Mouse (Mus musculus) layer of hippocampus, postnatal 25 days (tissue): ENCODE measurements around the gene Ssbp3. TPM values are rescaled to one million over a fixed set of nuclear protein-coding genes. Genes with fewer than 3 reads are reported as not detected.
A peak's percentile ranks its signal among the peaks of the same experiment; 100 is the strongest.

ENCODE experiments used
- DNase-seq, 2 experiments: peaks; one replicate each; pipeline ENCODE4 v3.0.0; 2022; ENCODE audit warnings: mixed read lengths in 2 of 2, low spot score in 1 of 2; ENCODE audit errors: extremely low spot score in 1 of 2
- total RNA-seq, 2 experiments: library from RNA; stranded (reverse); gene quantifications; 2 replicates each; pipeline ENCODE4 v1.2.3; 2021

Ssbp3 gene
- 100 to 1,000 TPM; 147 to 150 TPM for total RNA-seq

GRCm38 (mm10) chr4:106910201-106911172 lies at the start of gene Ssbp3:
Gene Ssbp3, plus strand, starts transcription at chr4:106910701.
- peak; percentile 49 to 52 for DNase-seq

DNA sequence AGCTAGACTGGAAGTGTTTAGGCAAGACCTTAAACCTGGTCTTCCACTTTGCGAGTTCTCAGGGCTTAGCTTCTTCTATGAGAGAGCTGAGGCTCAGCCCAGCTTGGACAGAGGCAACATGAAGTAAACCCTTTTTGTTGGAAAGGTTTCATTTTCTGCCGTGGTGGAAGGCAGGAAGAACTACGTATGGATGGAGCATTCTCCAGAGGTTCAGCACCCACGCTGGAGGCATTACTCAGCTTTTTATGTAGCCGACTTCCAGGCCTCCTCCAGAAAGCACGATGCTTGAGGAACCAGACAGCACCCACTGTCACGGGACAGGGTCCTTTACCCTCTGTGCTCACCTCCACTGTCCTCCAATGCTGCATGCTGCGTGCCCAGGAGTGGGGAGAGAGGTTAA lies 48.6 kb upstream of the Ssbp3 start:
- no peak for DNase-seq

- DNase-seq = no peak
Measured at GRCm38 (mm10) chr4:106862317-106862716, 48.2 kb upstream of the Ssbp3 start.

GRCm38 (mm10) chr4:106862767-106863370 lies 47.6 kb upstream of the Ssbp3 start:
- DNase-seq = no peak

DNA sequence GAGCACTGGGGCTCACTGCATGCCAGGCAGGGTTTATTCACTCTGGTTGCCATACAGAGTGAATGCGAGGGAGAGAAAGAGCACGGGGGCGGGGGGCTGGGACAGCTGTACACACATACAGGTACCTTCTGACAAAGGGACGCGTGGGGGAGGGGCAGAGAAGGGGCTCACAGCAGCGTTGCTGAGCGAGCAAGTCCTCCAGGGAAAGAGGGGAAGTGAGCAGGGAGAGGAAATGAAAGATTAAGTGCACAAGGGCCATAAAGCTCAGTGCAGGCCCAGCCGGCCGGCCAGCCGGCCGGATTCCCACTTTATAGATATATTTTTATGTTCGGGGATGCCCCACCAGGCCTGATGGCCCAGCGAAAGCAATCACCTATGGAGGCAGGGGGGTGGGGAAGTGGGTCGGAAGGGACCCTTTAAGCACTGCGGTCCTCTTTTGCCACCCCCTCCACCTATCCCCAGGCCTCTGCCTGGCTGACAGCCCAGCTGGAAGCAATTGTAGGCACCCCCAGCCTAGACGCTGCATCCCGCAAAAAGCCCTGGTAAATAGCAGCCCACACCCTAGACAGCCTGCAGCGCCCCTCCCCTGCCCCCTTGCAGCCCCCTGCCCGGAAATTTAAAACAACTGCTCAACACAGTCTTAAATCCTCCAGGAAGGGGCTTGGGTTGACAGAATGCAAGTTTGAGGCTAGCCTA lies 44.9 kb upstream of the Ssbp3 start:
- DNase-seq = no peak

DNA sequence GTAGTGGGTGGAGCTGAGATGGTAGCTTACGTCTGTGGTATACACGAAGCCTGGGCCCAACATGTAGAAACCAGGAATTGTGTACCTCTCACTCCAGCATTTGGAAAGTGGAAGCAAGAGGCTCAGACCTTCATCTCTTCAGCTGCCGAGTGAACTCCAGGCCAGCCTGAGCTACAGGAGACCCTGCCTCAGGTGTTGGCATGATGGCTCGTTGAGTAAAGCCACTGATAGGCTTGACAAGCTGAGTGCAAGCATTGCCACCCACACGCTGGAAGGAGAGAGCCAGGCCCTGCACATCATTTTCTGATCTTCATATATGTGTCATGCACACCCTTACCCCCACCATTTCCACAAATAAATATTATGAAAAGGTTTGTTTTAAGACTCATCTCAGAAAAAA lies 44.1 kb upstream of the Ssbp3 start:
- no peak for DNase-seq

- peak; percentile 31 to 55 for DNase-seq
Measured at GRCm38 (mm10) chr4:106866845-106867244, 43.7 kb upstream of the Ssbp3 start.

DNA sequence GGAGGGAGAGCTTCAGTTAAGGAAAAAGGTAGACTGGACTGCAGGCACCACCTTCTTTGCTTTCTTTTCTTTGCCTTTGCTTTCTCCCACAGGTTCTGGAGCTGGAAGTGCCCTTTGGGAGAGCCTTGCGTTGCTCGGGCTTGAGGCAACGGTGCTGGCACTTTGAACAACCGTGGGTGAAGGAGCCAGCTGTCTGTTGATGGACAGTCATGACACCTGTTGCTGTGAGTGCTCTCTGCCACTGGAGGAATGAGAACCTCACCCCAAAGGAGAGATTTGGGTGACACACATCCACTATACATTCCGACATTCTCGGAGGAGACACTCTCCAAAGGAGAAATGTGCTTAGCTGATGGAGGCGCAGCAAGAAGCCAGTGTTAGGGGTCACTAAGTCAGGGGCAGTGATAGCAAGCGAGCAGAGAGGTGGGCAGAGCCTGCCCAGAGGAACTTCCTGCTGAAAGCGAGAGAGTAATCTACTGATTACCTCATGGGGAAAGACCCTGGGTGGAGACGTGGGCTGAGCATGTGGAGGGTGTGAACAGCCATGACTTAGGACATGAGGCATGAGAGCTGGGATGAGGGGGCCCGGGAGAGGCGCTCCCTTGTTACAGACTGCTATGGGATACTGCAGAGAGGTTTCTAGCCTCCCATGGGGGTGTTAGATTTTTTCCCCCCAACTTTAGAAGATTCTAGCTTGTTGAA lies 41.6 kb upstream of the Ssbp3 start:
- no peak for DNase-seq

DNA sequence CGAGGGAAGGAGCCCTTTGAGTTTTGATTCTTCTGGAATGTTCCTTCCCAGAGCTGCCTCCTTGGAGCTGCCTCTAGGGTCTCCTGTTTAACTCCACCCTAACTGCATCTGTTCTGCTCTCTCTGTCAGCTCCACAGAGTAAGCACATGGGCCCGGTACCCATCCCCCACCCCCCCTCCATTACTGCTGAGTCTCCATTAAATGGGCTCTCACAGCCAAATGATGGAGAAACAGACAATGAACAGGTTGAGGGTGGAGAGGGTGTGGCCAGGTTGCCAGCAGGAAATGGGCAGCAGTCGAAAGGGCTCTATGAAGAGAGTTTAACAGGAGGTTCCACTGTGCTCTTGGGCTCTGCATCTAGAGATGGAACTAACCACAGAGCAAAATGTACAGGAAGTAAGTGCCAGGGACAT lies 41.0 kb upstream of the Ssbp3 start:
- DNase-seq = no peak

DNA sequence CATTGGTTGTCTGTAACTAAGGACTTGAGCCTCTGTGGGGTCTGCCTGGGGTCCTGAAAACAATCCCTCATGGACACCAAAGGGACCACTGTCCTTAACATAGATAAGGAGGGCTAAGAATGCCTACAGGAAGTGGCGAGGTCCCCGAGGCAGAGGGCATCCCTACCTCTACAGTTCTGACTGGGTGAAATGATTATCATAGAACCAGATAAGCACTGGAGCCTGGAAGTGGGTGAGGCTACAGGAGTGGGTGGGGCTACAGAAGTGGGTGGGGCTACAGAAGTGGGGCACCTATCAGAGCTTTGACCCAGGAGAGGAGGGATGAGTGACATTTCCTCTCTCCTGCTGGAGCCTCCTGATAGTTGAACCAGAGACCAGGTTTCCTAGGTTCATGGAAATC lies 39.9 kb upstream of the Ssbp3 start:
- DNase-seq = no peak

DNA sequence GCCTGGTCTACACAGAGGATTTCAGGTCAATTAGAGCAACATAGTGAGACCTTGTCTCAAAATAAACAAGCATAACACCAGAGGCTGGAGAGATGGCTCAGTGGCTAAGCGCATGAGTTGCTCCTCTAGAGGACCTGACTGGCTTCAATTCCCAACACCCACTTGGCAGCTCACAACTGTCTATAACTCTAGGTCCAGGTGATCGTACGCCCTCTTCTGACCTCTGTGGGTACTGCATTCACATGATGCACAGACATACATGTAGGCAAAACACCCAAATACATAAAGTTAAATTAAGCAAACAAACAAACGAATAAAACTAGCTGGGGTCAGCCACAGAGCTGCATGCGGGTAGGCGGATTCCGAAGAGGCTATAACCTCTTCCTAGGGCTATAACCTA lies 36.0 kb upstream of the Ssbp3 start:
- no peak for DNase-seq

GRCm38 (mm10) chr4:106881101-106881500 lies 29.4 kb upstream of the Ssbp3 start:
- no peak for DNase-seq

DNA sequence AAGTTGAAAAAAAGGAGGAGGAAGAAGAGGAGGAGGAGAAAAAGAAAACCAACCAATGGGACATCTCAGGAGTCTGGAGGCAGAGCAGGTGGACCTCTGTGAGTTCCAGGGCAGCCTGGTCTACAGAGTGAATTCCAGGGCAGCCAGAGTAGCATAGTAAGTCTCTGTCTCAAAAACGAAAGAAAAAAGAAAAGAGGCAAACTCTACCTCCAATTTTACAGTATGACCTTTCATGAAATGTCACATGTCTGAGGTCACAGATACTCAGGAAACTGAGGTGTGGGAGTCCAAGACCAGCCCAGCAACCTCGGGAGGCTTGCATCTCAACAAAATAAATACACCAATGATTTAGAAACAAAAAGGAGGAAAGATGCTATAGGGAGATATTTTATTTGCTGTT lies 27.4 kb upstream of the Ssbp3 start:
- no peak for DNase-seq

DNA sequence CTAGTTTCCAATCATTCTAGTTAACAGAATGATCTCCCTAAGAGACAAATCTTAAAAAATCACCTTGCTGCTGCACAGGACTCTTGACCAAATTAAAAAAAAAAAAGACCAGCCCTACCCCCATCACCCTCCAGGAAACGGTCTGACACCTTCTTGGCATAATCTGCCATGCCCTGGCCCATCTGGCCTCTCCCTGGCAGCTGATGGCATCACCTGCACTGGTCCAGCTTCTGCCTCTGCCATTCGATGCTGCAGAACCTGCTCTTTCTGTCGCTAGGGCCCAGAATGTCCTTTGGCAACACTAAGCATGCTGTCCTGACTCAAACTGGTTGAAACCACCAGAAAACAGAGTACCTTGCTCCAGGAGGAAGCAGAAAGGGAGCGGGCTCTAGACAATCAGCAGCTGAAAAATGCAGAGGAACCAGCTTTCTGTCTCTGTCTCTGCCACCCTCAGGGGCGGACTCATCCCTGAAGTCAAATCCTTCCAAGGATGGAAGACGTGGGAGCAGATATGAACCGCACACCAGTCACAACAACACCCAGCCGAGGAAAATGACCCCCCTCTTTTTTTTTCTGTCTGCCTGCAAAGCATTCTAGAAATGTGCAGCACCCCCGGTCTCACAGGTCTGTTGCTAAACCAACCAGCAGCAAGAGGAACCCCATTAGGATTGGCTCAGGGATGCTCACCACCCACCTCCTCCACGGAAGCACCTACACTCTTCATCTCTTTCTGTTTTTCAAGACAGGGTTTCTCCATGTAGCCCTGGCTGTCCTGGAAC lies 24.0 kb upstream of the Ssbp3 start:
- no peak for DNase-seq

DNA sequence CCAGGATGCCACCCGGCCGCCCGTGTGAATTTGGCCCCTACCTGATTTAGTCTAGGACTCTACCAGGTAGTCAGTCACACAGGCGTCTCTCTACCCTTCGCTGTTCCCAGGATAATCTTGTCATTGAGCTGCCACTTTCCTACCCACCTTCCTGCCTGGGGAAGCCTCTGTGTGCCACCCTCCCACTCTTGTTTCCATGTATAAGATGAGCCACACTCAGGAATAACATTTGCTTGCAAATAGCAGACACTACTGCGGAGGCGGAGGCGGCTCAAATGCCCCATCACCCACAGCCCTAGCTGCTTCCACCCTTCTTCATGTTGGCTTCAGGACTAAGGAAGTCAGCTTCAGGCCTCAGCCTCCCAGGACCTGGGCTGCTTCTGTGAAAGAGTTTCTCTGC lies 14.4 kb upstream of the Ssbp3 start:
- no peak for DNase-seq

DNA sequence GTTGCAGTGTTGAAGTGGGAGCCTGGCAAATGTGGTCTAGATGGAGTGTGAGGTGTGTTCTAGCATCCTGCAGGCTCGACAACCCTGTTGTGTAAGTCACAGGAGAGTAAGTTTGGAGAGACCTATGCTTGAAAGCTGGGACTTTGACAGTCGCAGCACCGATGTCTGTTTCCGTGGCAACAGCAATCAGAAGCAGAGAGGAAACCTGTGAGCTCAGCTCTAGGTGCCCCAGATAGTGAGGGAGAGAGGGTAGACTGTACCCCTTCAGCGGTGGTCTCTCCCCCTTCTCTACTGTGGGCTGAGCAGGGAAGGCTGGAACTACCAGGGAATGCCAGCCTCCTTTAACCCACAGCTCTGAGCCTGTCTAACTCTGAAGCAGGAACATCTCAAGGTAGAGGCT lies 11.6 kb upstream of the Ssbp3 start:
- no peak for DNase-seq

- no peak for DNase-seq
Measured at GRCm38 (mm10) chr4:106899471-106899870, 11.0 kb upstream of the Ssbp3 start.

- DNase-seq = no peak
Measured at GRCm38 (mm10) chr4:106900718-106901117, 9.8 kb upstream of the Ssbp3 start.

- DNase-seq = no peak
Measured at GRCm38 (mm10) chr4:106901610-106902009, 8.9 kb upstream of the Ssbp3 start.

DNA sequence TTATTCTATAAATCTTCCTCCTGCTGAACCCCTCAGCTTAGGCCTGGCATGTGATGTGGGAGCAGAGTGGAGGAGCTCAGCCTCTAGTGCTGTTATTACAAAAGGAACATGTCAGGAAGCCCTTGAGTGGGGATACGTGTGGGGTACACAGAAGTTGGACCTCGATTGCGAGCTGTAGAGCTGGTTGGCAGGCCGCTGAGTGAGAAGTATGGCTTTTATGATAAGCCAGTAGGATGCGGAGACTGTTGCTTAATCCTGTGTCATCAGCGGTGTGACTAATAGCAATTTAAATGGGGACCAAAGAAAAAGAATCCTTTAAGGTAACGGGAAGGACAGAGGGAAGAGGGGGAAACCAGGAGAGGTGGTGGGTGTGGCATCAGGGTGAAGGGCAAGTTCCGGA lies 8.3 kb upstream of the Ssbp3 start:
- no peak for DNase-seq
